Mouse (Mus musculus): ENCODE data around the gene Nupr1l. TPM values are rescaled to one million over a fixed set of nuclear protein-coding genes. Genes with fewer than 3 reads are reported as not detected.

Nupr1l gene
- 0.66 TPM for polyA plus RNA-seq (2017; shearing (Covaris generic))

DNA sequence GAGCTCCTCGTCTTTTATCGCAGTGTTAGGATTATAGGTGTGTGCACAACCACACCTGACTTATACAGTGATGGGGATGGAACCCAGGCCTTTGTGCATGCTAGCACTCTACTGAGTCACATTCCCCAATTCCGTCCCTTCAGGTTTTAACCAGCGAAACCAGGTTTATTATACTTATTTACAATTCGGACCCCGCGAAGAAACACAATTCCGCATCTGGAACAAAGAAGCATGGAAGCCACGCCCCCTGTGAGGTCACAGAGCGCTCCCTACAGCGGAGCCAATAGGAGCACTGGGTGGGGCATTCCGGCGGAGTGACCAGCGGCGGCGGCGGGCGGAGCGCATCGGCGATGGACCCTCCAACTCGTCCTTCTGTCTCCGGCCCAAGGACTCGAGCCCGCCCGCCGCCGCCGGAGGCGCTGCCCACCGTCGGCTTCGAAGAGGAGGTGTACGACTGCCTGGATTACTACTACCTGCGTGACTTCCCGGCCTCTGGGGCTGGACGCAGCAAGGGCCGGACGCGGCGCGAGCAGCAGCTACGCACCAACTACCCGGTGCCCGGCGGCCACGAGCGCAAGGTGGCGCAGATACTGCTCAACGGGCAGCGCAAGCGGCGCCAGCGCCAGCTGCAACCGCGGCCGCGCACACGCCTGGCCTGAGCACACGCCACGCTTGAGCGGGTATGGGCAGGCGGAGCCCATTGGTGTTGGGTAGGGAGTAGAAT is at the start of gene Nupr1l:
TSS of gene Nupr1l (plus strand) at position 299 of the 724 bp plus-strand sequence.

DNA sequence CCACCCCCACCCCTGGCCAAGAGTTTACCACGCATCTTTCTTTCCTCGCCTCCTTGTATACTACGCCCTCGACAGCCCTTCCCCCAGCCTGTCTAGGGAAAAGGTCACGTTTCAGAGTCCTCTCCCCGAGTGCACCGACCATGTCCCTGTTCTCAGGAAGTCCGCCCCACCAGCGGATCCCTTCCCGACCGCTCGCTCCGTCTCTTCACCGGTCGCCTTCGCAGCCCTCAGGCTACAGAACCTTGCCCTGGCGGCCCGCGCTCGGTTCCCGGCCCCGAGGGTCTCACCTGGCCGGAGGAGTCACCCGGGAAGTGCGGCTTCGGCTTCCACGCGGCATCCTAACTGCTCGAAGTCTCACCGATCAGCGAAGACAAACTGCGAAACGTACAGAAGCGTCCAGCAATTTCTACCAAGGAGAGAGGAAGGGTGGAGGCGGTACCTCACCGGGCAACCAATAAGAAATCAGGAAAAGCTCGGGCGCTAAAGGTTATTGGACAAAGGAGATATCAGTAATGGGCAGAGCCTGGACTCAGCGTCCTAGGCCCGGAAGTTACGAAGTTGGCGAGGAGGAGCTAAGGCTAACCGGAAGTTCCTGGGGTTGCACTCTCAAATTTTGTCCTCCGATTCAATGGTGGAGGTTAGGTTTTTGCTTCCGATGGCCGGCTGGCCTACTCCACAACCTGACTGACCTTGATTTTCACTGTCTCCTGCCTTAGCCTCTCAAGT is 21.3 kb upstream of the Nupr1l start, which contains the start of gene Chchd2:
TSS of gene Chchd2 (minus strand) at position 560 of the 726 bp plus-strand sequence.

DNA sequence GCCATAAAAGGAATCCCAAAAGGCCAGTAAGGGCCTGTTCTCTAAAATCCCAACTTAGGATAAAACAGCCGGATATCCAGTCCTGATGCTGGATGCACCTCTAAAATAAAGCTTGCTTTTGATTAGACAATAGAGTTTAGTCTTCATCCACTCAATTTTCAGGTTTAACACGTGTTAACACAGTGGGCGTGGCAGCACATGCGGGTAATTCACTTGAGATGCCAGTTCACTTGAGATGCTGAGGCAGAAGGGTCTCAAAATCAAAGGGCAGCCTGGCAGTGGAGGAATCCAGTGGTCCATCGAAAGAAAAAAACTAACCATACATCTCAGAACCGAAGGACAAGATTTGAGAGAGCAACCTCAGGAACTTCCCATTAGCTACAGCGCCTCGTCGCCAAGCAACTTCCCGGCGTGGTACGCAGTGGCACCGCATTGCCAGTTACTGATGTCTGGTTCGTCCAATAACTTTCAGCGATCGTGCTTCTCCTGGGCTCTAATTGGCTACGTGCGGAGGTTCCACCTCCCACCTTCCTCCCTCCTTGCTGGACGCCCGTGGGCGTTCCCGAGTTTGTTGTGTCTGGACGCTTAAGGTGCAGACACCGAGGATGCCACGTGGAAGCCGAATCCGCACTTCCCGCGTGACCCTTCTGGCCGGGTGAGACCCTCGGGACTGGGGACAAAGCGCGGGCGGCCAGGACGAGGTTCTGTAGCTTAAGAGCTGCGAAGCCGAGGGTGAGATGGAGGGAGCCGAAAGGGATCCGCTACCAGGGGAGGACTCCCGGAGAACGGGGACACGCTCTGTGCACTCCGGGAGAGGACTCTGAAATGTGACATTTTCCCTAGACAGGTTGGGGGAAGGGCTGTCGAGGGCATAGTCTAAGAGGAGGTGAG is 12.9 kb upstream of the Nupr1l start, which contains the start of gene Zbed5:
TSS of gene Zbed5 (plus strand) at position 526 of the 891 bp plus-strand sequence.

DNA sequence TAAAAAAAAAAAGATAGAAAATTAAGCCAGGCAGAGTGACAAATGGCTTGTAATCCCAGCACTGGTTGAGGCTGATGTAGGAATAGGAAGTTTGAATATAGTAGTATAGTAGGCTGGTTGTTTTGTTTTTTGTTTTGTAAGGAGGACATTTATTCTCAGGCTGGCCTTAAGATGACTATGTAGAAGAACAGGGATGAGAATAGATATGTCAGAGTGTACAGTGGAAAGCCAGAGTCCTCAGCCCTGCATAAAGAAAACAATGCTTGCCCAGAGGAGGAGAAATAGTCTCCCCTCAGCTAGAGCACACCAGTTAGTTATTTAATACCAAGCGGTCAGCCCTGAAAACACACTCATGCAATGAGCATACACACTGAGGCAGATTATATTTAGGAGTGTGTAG is 9.9 kb upstream of the Nupr1l start, which contains the start of gene Phkg1:
TSS of gene Phkg1 (minus strand) at position 101 of the 400 bp plus-strand sequence.

DNA sequence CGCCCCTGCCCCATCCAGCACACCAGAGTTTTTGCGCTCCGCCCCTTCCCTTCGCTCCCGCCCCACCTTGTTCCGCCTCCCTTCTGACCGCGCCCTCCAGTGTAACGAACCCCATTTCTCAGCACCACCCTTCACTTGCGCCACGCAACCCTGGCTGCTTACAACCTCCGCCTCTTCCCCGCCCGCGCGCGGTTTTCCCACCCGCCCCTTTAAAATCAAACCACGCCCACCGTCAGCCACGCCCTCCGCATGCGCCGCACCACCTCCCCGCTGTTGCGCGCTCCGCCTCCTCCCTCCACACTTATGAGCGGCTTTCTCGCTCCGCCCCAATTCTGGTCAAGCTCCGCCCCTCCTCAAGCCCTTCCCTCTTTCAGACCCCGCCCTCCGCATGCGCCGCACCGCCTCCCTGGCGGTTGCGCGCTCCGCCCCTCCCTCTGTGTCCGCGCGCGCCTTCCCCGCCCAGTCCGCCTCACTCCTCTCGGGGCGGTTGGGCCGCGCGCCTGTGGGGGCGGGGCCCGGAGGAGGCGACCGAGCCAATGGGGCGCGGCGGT is 33.2 kb downstream of the Nupr1l start, which contains the start of gene Vkorc1l1:
TSS of gene Vkorc1l1 (plus strand) at position 476 of the 551 bp plus-strand sequence.

Other genes with a start within 250 kb of the Nupr1l start
- gene Zfp11, start 238.4 kb upstream of the Nupr1l start, polyA plus RNA-seq (2017; shearing (Covaris generic)), result 4.8 TPM
- not detected for gene Sept14, start 200.0 kb upstream of the Nupr1l start, polyA plus RNA-seq (2017; shearing (Covaris generic))
- gene Mrps17, start 193.0 kb upstream of the Nupr1l start, polyA plus RNA-seq (2017; shearing (Covaris generic)), result 117 TPM
- 25.4 TPM for gene Nipsnap2, start 183.5 kb upstream of the Nupr1l start, polyA plus RNA-seq (2017; shearing (Covaris generic))
- gene Psph, start 121.1 kb upstream of the Nupr1l start, polyA plus RNA-seq (2017; shearing (Covaris generic)), result 72.7 TPM
- gene Sumf2, start 61.6 kb upstream of the Nupr1l start, polyA plus RNA-seq (2017; shearing (Covaris generic)), result 23.5 TPM
- 519 TPM for gene Chchd2, start 21.1 kb upstream of the Nupr1l start, polyA plus RNA-seq (2017; shearing (Covaris generic))
- 2.2 TPM for gene Zbed5, start 12.8 kb upstream of the Nupr1l start, polyA plus RNA-seq (2017; shearing (Covaris generic))
- gene Phkg1, start 10.0 kb upstream of the Nupr1l start, polyA plus RNA-seq (2017; shearing (Covaris generic)), result 0.17 TPM
- 7.3 TPM for gene Vkorc1l1, start 33.4 kb downstream of the Nupr1l start, polyA plus RNA-seq (2017; shearing (Covaris generic))
- 57.5 TPM for gene Gusb, start 94.5 kb downstream of the Nupr1l start, polyA plus RNA-seq (2017; shearing (Covaris generic))
- gene Asl, start 120.7 kb downstream of the Nupr1l start, polyA plus RNA-seq (2017; shearing (Covaris generic)), result 79.8 TPM
- 52.4 TPM for gene Crcp, start 120.8 kb downstream of the Nupr1l start, polyA plus RNA-seq (2017; shearing (Covaris generic))
- gene Tpst1, start 164.8 kb downstream of the Nupr1l start, polyA plus RNA-seq (2017; shearing (Covaris generic)), result 1.4 TPM
- gene Kctd7, start 236.3 kb downstream of the Nupr1l start, polyA plus RNA-seq (2017; shearing (Covaris generic)), result 5.8 TPM

Data from activated CD4-positive, CD25-positive, alpha-beta regulatory T cell, adult 9 weeks (primary cell).